ENCODE assay signal across 9 mouse cellular contexts in the genomic region with DNA sequence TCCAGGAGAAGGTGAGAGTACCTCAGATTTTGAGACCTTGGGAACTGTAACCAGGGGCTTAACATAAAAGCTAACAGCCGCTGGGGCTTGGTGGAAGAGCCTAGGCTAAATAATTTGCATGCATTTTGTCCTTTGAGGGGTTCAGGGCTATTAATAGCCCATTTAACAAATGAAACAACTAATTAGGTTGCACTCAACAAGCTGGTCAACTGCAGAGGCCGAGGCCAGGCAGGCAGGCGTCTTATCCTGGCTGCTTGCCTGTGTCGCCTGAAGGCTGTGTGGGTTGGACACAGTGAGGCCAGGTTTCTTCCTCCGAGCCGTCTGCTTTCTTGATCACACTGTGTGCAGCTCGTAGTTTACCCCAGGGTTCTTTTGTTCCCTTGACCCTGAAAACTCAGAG. TPM values are rescaled to one million over a fixed set of nuclear protein-coding genes. Genes with fewer than 3 reads are reported as not detected.
DNase-seq lines count a peak whose midpoint lies in the region; ATAC-seq and TF ChIP-seq lines count a peak whose summit lies in the region.
"Had no signal": no experiment of that assay in that cellular context is flagged by ENCODE, and none has a peak within 500 bp of the region (broad histone marks: within the 10 kb centered on the region; RNA-seq: fewer than 3 reads in every experiment).

No protein-coding gene starts in this region.

- H3K27me3 ChIP-seq in forebrain, embryonic 10.5 days (ENCODE audit: poor library complexity, severe bottlenecking), result peaks cover 14% of the 10 kb centered on the region
- no peaks in the 10 kb centered on the region for H3K27me3 ChIP-seq in intestine, embryonic 14.5 days (replicated peaks; ENCODE audit: control insufficient read depth, insufficient read depth, low read length)
- H3K27me3 ChIP-seq in neural tube, embryonic 13.5 days, result no peaks in the 10 kb centered on the region
- H3K27me3 ChIP-seq in thymus, adult 2 months (ENCODE audit: control insufficient read depth, insufficient read depth, low read length), result no peaks in the 10 kb centered on the region

- H3K9me3 ChIP-seq in forebrain, embryonic 10.5 days, result no peaks in the 10 kb centered on the region
- H3K9me3 ChIP-seq in intestine, embryonic 14.5 days (ENCODE audit: control insufficient read depth, low read length), result no peaks in the 10 kb centered on the region
- H3K9me3 ChIP-seq in neural tube, embryonic 13.5 days, result no peaks in the 10 kb centered on the region

- no peak for ATAC-seq in intestine, embryonic 14.5 days (replicated peaks; ENCODE audit: low FRiP score, low TSS enrichment, low read depth)
- no peak for ATAC-seq in neural tube, embryonic 13.5 days (ENCODE audit: low read depth)
- ATAC-seq in monocyte, adult 5-6 weeks (replicated peaks; ENCODE audit: insufficient number of reproducible peaks, low FRiP score, low TSS enrichment, poor library complexity, severe bottlenecking), result no peak

- WGBS in forebrain, embryonic 10.5 days, result 47% methylated on average over 7 of the region's 7 CpGs
- WGBS in intestine, embryonic 14.5 days, result 51% methylated on average over 7 of the region's 7 CpGs
- WGBS in neural tube, embryonic 13.5 days, result 22% methylated on average over 7 of the region's 7 CpGs
- 88% methylated on average over 7 of the region's 7 CpGs for WGBS in thymus, adult 2 months

- TF ChIP-seq POLR2A in thymus, adult 2 months (IDR thresholded peaks at IDR 0.05; ENCODE audit: control insufficient read depth, extremely low read depth, insufficient read depth, low read length, poor library complexity), result no peak

- peaks cover 4% of the 10 kb centered on the region; the same call in 1 of the 2 replicates for H3K36me3 ChIP-seq in forebrain, embryonic 10.5 days (replicated peaks)
- no peaks in the 10 kb centered on the region for H3K36me3 ChIP-seq in intestine, embryonic 14.5 days (ENCODE audit: control insufficient read depth, insufficient read depth, low read length)
- H3K36me3 ChIP-seq in neural tube, embryonic 13.5 days, result peaks cover 6% of the 10 kb centered on the region
- no peaks in the 10 kb centered on the region for H3K36me3 ChIP-seq in thymus, adult 2 months (ENCODE audit: control insufficient read depth, insufficient read depth, low read length)

- DNase-seq in left cerebral cortex, adult 18-20 months (ENCODE audit: low spot score in 2 of 2), result peak; percentile 58 to 72
- no peak for DNase-seq in left cerebral cortex, postnatal 10 days (ENCODE audit: extremely low spot score in 1 of 2, low spot score in 2 of 2)
- peak; percentile 76 for DNase-seq in cerebellum, adult 11 months
- DNase-seq in forebrain, embryonic 10.5 days (ENCODE audit: extremely low spot score, low spot score), result no peak
- no peak for DNase-seq in intestine, embryonic 14.5 days (ENCODE audit: low spot score)
- no peak for DNase-seq in thymus, adult 2 months

- intact Hi-C loops in left cerebral cortex, postnatal 10 days (cut with DNase I), result no loop called here

- H3K9ac ChIP-seq in intestine, embryonic 14.5 days (ENCODE audit: low read length), result no peak overlapping the region
- H3K9ac ChIP-seq in neural tube, embryonic 13.5 days, result peak overlapping the region; percentile 85

- H3K4me3 ChIP-seq in forebrain, embryonic 10.5 days, result no peak overlapping the region
- no peak overlapping the region for H3K4me3 ChIP-seq in intestine, embryonic 14.5 days (ENCODE audit: low read depth, low read length)
- H3K4me3 ChIP-seq in neural tube, embryonic 13.5 days, result peak overlapping the region; percentile 59
- no peak overlapping the region for H3K4me3 ChIP-seq in thymus, adult 2 months (ENCODE audit: control insufficient read depth, insufficient read depth, low read length)

- H3K4me2 ChIP-seq in intestine, embryonic 14.5 days (ENCODE audit: low read length), result peak overlapping the region; percentile 70; the same call in 1 of the 2 replicates
- H3K4me2 ChIP-seq in neural tube, embryonic 13.5 days, result peak overlapping the region; percentile 76

- no peak for TF ChIP-seq CTCF in thymus, adult 2 months (IDR thresholded peaks at IDR 0.05; ENCODE audit: borderline replicate concordance, control insufficient read depth, extremely low read depth, insufficient read depth, low read length, poor library complexity)

- peak overlapping the region; percentile 84 for H3K27ac ChIP-seq in forebrain, embryonic 10.5 days
- peak overlapping the region; percentile 81 for H3K27ac ChIP-seq in intestine, embryonic 14.5 days (ENCODE audit: low read depth)
- H3K27ac ChIP-seq in neural tube, embryonic 13.5 days (replicated peaks), result peak overlapping the region; percentile 93
- no peak overlapping the region for H3K27ac ChIP-seq in thymus, adult 2 months (ENCODE audit: control insufficient read depth, insufficient read depth, low read length)

- H3K4me1 ChIP-seq in forebrain, embryonic 10.5 days, result peaks cover 99% of the 10 kb centered on the region
- H3K4me1 ChIP-seq in intestine, embryonic 14.5 days (replicated peaks; ENCODE audit: control insufficient read depth, insufficient read depth, low read length), result peaks cover 72% of the 10 kb centered on the region
- peaks cover 100% of the 10 kb centered on the region for H3K4me1 ChIP-seq in neural tube, embryonic 13.5 days (replicated peaks)
- H3K4me1 ChIP-seq in thymus, adult 2 months (replicated peaks; ENCODE audit: control insufficient read depth, insufficient read depth, low read length), result peaks cover 38% of the 10 kb centered on the region

RNA-seq across cellular contexts. Expression of a gene that starts 22.7 kb away (rescaled TPM):
- total RNA-seq in left cerebral cortex, adult 18-20 months (2021), result 10 to 100 TPM; 78.2 to 87.4 TPM
- total RNA-seq in left cerebral cortex, postnatal 10 days (2021), result 100 to 1,000 TPM; 148 to 156 TPM
- 22.5 and 23.2 TPM in 2 replicates for polyA plus RNA-seq in forebrain, embryonic 10.5 days (2016; fragmentation: Nextera tagmentation; extraction: Ambion mirVana)
- polyA plus RNA-seq in intestine, embryonic 14.5 days (2014; fragmentation: Nextera tagmentation; extraction: Ambion mirVana), result 38.7 and 40.6 TPM in 2 replicates
- polyA plus RNA-seq in neural tube, embryonic 13.5 days (2015; fragmentation: Nextera tagmentation; extraction: Ambion mirVana), result 86.3 and 90.7 TPM in 2 replicates
- polyA plus RNA-seq in thymus, adult 2 months (2012; rRNA removed), result 45.4 and 51.6 TPM in 2 replicates
- total RNA-seq in monocyte, adult 5-6 weeks (2017), result 3.5 to 14.6 TPM (median 9.2 TPM) in 3 replicates

RNA-seq across cellular contexts. Expression of a gene that starts 27.6 kb away (rescaled TPM):
- not detected for total RNA-seq in left cerebral cortex, adult 18-20 months (2021)
- total RNA-seq in left cerebral cortex, postnatal 10 days (2021), result not detected
- polyA plus RNA-seq in forebrain, embryonic 10.5 days (2016; fragmentation: Nextera tagmentation; extraction: Ambion mirVana), result 0.07 TPM in 1 of 2 replicates, not detected in the other
- polyA plus RNA-seq in intestine, embryonic 14.5 days (2014; fragmentation: Nextera tagmentation; extraction: Ambion mirVana), result 67.3 TPM in 1 of 2 replicates, not detected in the other
- polyA plus RNA-seq in neural tube, embryonic 13.5 days (2015; fragmentation: Nextera tagmentation; extraction: Ambion mirVana), result not detected in 2 replicates
- 0.42 and 0.49 TPM in 2 replicates for polyA plus RNA-seq in thymus, adult 2 months (2012; rRNA removed)
- total RNA-seq in monocyte, adult 5-6 weeks (2017), result not detected in 3 replicates
- total RNA-seq: hematopoietic stem cell, adult 5-6 weeks had no signal

RNA-seq across cellular contexts. Expression of a gene that starts 29.8 kb away (rescaled TPM):
- 1 to 10 TPM in 1 of 2 experiments, not detected in 1; 1.1 TPM for total RNA-seq in left cerebral cortex, adult 18-20 months (2021)
- total RNA-seq in left cerebral cortex, postnatal 10 days (2021), result 1 to 10 TPM; 1.8 to 3.1 TPM
- not detected in 2 replicates for polyA plus RNA-seq in forebrain, embryonic 10.5 days (2016; fragmentation: Nextera tagmentation; extraction: Ambion mirVana)
- polyA plus RNA-seq in intestine, embryonic 14.5 days (2014; fragmentation: Nextera tagmentation; extraction: Ambion mirVana), result 6.4 and 15.5 TPM in 2 replicates
- 2.6 and 4.0 TPM in 2 replicates for polyA plus RNA-seq in neural tube, embryonic 13.5 days (2015; fragmentation: Nextera tagmentation; extraction: Ambion mirVana)
- polyA plus RNA-seq in thymus, adult 2 months (2012; rRNA removed), result 0.47 and 0.61 TPM in 2 replicates
- total RNA-seq in monocyte, adult 5-6 weeks (2017), result not detected in 3 replicates
- total RNA-seq: hematopoietic stem cell, adult 5-6 weeks had no signal

RNA-seq across cellular contexts. Expression of a gene that starts 39.0 kb away (rescaled TPM):
- total RNA-seq in left cerebral cortex, adult 18-20 months (2021), result 1 to 10 TPM; 2.4 to 2.6 TPM
- 1 to 10 TPM; 2.4 to 2.7 TPM for total RNA-seq in left cerebral cortex, postnatal 10 days (2021)
- polyA plus RNA-seq in forebrain, embryonic 10.5 days (2016; fragmentation: Nextera tagmentation; extraction: Ambion mirVana), result not detected in 2 replicates
- polyA plus RNA-seq in intestine, embryonic 14.5 days (2014; fragmentation: Nextera tagmentation; extraction: Ambion mirVana), result 4.7 and 5.2 TPM in 2 replicates
- polyA plus RNA-seq in neural tube, embryonic 13.5 days (2015; fragmentation: Nextera tagmentation; extraction: Ambion mirVana), result 1.6 and 1.7 TPM in 2 replicates
- polyA plus RNA-seq in thymus, adult 2 months (2012; rRNA removed), result 2.5 and 2.8 TPM in 2 replicates
- total RNA-seq in monocyte, adult 5-6 weeks (2017), result 0.76 to 1.8 TPM in 2 of 3 replicates, not detected in the other
- total RNA-seq: hematopoietic stem cell, adult 5-6 weeks had no signal

RNA-seq across cellular contexts. Expression of a gene that starts 47.9 kb away (rescaled TPM):
- 10 to 100 TPM; 19.1 to 19.4 TPM for total RNA-seq in left cerebral cortex, adult 18-20 months (2021)
- 10 to 100 TPM; 18.6 to 20.2 TPM for total RNA-seq in left cerebral cortex, postnatal 10 days (2021)
- polyA plus RNA-seq in forebrain, embryonic 10.5 days (2016; fragmentation: Nextera tagmentation; extraction: Ambion mirVana), result 60.1 and 62.6 TPM in 2 replicates
- polyA plus RNA-seq in intestine, embryonic 14.5 days (2014; fragmentation: Nextera tagmentation; extraction: Ambion mirVana), result 30.4 and 30.5 TPM in 2 replicates
- polyA plus RNA-seq in neural tube, embryonic 13.5 days (2015; fragmentation: Nextera tagmentation; extraction: Ambion mirVana), result 42.1 and 43.5 TPM in 2 replicates
- 33.7 and 34.5 TPM in 2 replicates for polyA plus RNA-seq in thymus, adult 2 months (2012; rRNA removed)
- 5.6 to 17.7 TPM (median 9.1 TPM) in 3 replicates for total RNA-seq in monocyte, adult 5-6 weeks (2017)

Comparison
In these comparisons a context has a peak if more than half of its experiments do, and no peak if none do; other contexts are left out.
1. DNase-seq: peak in left cerebral cortex, adult 18-20 months (2 of 2) and cerebellum, adult 11 months (single experiment); none in left cerebral cortex, postnatal 10 days (0 of 2), forebrain, embryonic 10.5 days (single experiment), intestine, embryonic 14.5 days (single experiment) and thymus, adult 2 months (single experiment).